ENCODE assay signal across 20 mouse cellular contexts in the genomic region with DNA sequence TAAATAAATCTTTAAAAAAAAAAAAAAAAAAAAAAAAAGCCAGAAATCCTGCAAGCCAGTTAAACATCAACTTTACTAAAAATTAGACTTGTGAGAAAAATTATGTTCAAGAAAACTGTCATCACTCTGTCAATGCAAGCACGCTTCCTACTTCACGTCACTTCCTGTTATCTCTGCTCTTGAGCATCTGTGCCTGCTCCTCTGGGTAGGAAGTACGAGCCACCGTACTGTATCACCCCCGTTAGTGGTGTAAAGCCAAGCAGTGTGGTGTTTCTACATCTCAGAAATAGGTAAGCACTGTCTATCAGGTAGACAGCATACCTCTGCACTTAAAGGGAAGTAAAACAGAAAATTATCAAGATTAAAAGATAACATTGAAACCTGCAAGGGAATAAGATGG. TPM values are rescaled to one million over a fixed set of nuclear protein-coding genes. Genes with fewer than 3 reads are reported as not detected.
DNase-seq lines count a peak whose midpoint lies in the region; ATAC-seq lines count a peak whose summit lies in the region.
"Had no signal": no experiment of that assay in that cellular context is flagged by ENCODE, and none has a peak within 500 bp of the region (broad histone marks: within the 10 kb centered on the region; RNA-seq: fewer than 3 reads in every experiment).

No protein-coding gene starts in this region.

- H3K9ac ChIP-seq in hindbrain, embryonic 12.5 days, result no peak overlapping the region
- H3K9ac ChIP-seq: hindbrain, embryonic 13.5 days; limb, embryonic 13.5 days; liver, embryonic 14.5 days; neural tube, embryonic 15.5 days had no signal

- no peak overlapping the region for H3K4me3 ChIP-seq in hindbrain, embryonic 12.5 days
- H3K4me3 ChIP-seq: heart, embryonic 10.5 days; hindbrain, embryonic 13.5 days; limb, embryonic 13.5 days; neural tube, embryonic 15.5 days had no signal

- 93% methylated on average over 5 of the region's 5 CpGs for WGBS in hindbrain, embryonic 12.5 days

- DNase-seq in spleen, postnatal 36 days (ENCODE audit: low spot score in 2 of 2), result peak; percentile 53 to 58
- DNase-seq in spleen, postnatal 4 days (ENCODE audit: low spot score in 2 of 2), result no peak
- DNase-seq in T-cell, adult 2 months (ENCODE audit: low spot score), result peak; percentile 77
- peak; percentile 22 for DNase-seq in thymus, postnatal 25 days
- DNase-seq in urinary bladder, postnatal 25 days (ENCODE audit: low spot score), result no peak
- DNase-seq: cerebellum, adult 8-10 months; gastrocnemius, postnatal 10 days; heart, postnatal 10 days; kidney, adult 11 months had no signal

- ATAC-seq in monocyte, adult 5-6 weeks (replicated peaks; ENCODE audit: insufficient number of reproducible peaks, low FRiP score, low TSS enrichment, poor library complexity, severe bottlenecking), result peak; percentile 88
- ATAC-seq in frontal cortex, adult (ENCODE audit: low TSS enrichment), result no peak
- no peak for ATAC-seq in hindbrain, embryonic 12.5 days (ENCODE audit: low FRiP score)
- ATAC-seq: lung, postnatal 0 days had no signal

- H3K4me2 ChIP-seq in hindbrain, embryonic 12.5 days (replicated peaks), result no peak overlapping the region
- H3K4me2 ChIP-seq: hindbrain, embryonic 13.5 days; limb, embryonic 13.5 days; midbrain, embryonic 11.5 days; neural tube, embryonic 15.5 days had no signal

- peaks cover 35% of the 10 kb centered on the region for H3K36me3 ChIP-seq in hindbrain, embryonic 12.5 days

- no peak overlapping the region for H3K27ac ChIP-seq in hindbrain, embryonic 12.5 days
- H3K27ac ChIP-seq: heart, embryonic 10.5 days; hindbrain, embryonic 13.5 days; kidney, postnatal 0 days; limb, embryonic 13.5 days; liver, embryonic 14.5 days; neural tube, embryonic 15.5 days had no signal

- H3K4me1 ChIP-seq in hindbrain, embryonic 12.5 days, result peaks cover 7% of the 10 kb centered on the region

- H3K9me3 ChIP-seq in hindbrain, embryonic 12.5 days (replicated peaks), result no peaks in the 10 kb centered on the region
- H3K9me3 ChIP-seq: heart, embryonic 10.5 days; hindbrain, embryonic 13.5 days; limb, embryonic 13.5 days; neural tube, embryonic 15.5 days had no signal

- no peaks in the 10 kb centered on the region for H3K27me3 ChIP-seq in hindbrain, embryonic 12.5 days
- H3K27me3 ChIP-seq: hindbrain, embryonic 13.5 days; limb, embryonic 13.5 days; neural tube, embryonic 15.5 days had no signal

RNA-seq across cellular contexts. Expression of a gene that starts 6.1 kb away (rescaled TPM):
- 1,896 to 2,322 TPM (median 2,106 TPM) in 3 replicates for total RNA-seq in monocyte, adult 5-6 weeks (2017)
- polyA plus RNA-seq in hindbrain, embryonic 12.5 days (2016; fragmentation: Nextera tagmentation; extraction: Ambion mirVana), result 569 and 639 TPM in 2 replicates

RNA-seq across cellular contexts. Expression of a gene that starts 19.7 kb away (rescaled TPM):
- total RNA-seq in monocyte, adult 5-6 weeks (2017), result 0.76 to 1.5 TPM (median 0.96 TPM) in 3 replicates
- 10.7 and 12.5 TPM in 2 replicates for polyA plus RNA-seq in hindbrain, embryonic 12.5 days (2016; fragmentation: Nextera tagmentation; extraction: Ambion mirVana)

Comparison
In these comparisons a context has a peak if more than half of its experiments do, and no peak if none do; other contexts are left out.
1. DNase-seq: peak in spleen, postnatal 36 days (2 of 2), T-cell, adult 2 months (single experiment) and thymus, postnatal 25 days (single experiment); none in spleen, postnatal 4 days (0 of 2) and urinary bladder, postnatal 25 days (single experiment).